Mouse (Mus musculus): ENCODE results near the gene Fahd1. TPM values are rescaled to one million over a fixed set of nuclear protein-coding genes. Genes with fewer than 3 reads are reported as not detected.
A peak's percentile ranks its signal among the peaks of the same experiment; 100 is the strongest.

Gene Fahd1
- polyA plus RNA-seq, 1 experiment from 2014 or later, result 17.1 TPM

DNA sequence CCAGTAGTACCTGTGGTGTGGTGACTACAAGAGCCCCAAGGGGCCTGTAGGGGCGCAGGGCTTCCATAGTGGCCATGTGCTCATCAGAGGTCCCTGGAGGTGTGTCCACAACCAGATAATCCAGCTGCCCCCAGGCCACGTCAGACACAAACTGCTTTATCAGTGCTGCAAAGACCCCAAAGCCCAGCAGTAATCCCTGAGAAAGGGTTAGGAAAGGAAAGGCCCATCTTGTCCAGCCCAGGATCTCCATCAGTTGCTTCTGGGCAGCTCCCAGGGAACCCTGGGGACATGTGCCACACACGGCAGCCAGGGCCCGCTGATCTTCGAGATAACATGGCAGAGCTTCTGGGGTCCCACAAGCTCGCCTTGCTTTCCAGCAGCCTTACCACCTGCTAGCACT lies 34.2 kb upstream of the Fahd1 start:
- DNase-seq, result no peak
- Histone ChIP-seq H3K36me3 (ENCODE audit: insufficient read depth) (peaks cover 28% of the 10 kb centered on the region), H3K4me1 (ENCODE audit: insufficient read depth) (peaks cover 13% of the 10 kb centered on the region), H3K27me3 (ENCODE audit: insufficient read depth, low read length) (no peaks in the 10 kb centered on the region), H3K9me3 (ENCODE audit: low read depth, low read length) (no peaks in the 10 kb centered on the region), H3K4me2 (no peak overlapping the region), H3K4me3 (ENCODE audit: low read depth, low read length) (no peak overlapping the region), H3K9ac (no peak overlapping the region), H3K27ac (ENCODE audit: low read depth) (no peak overlapping the region)
- no peak for TF ChIP-seq CTCF (IDR thresholded peaks at IDR 0.05; ENCODE audit: low read depth)
- ATAC-seq (ENCODE audit: insufficient read depth), result no peak
- 84% methylated on average over 6 of the region's 6 CpGs for WGBS

DNA sequence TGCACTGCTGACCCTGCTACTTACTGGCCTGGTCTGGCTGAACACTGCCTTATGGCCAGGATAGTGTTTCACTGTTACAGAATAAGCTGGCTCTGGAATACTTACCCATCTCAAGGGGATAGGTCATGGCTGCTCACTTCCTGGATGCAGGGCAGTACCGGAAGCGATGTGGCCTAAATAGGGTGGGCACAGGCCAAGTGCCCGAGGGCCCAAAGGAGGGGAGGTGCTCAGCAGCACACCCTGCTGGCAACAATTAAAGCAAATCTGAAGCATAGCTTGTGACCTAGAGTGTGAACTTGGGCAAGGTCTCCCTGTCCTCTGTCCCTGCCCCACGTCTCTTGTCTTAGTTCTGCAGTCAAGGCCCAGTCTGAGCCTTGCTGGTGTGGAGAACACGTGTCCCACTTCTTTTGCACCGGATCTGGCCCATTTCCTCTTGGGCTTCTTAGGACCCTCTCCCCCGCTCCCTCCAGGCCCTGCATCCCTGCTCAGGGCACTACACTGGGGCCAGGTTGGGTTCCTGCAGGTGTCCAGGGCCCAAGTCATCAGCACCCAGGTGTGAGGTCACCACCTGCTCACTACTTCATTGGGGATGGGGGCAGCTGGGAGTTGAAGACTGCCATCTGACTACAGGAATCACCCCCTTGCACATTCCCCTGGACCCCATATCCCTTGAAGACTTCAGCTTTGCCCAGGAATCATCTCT lies 31.7 kb upstream of the Fahd1 start:
- Histone ChIP-seq H3K4me3 (ENCODE audit: low read depth, low read length) (no peak overlapping the region), H3K27ac (ENCODE audit: low read depth) (no peak overlapping the region), H3K27me3 (ENCODE audit: insufficient read depth, low read length) (no peaks in the 10 kb centered on the region), H3K9ac (no peak overlapping the region), H3K36me3 (ENCODE audit: insufficient read depth) (peaks cover 17% of the 10 kb centered on the region; the same call in 1 of the 2 replicates), H3K4me1 (ENCODE audit: insufficient read depth) (0 out of 2 replicates have a peak, but pooled peaks cover 4% of the 10 kb centered on the region), H3K9me3 (ENCODE audit: low read depth, low read length) (no peaks in the 10 kb centered on the region), H3K4me2 (no peak overlapping the region)
- peak; percentile 69 for TF ChIP-seq CTCF (IDR thresholded peaks at IDR 0.05; ENCODE audit: low read depth)
- no peak for ATAC-seq (ENCODE audit: insufficient read depth)
- peak; percentile 50 for DNase-seq
- 45% methylated on average over 7 of the region's 7 CpGs for WGBS

DNA sequence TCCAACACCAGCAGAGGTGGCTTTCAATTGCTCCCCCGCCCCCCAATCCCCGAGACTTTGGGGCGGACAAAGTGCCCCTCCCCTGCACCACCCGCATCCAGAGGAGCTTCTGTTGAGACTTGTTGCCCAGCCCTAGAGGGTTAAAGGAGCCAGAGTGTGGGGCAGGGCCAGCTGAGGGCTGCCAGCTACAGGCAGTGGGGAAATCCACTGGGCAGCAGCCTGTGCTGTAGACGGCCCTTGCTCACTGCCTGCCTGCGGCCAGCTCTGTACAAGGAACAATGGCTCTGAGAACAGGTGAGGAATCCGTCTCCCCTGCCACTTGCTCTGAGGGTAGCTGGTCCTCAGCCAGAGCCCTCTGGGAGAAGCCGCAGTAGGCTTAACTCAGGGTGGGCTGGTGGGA lies 28.4 kb upstream of the Fahd1 start:
- Histone ChIP-seq H3K27ac (ENCODE audit: low read depth) (peak overlapping the region; percentile 54; the same call in 1 of the 2 replicates), H3K9ac (no peak overlapping the region), H3K36me3 (ENCODE audit: insufficient read depth) (peaks cover 15% of the 10 kb centered on the region; the same call in 1 of the 2 replicates), H3K4me2 (no peak overlapping the region), H3K4me3 (ENCODE audit: low read depth, low read length) (no peak overlapping the region), H3K9me3 (ENCODE audit: low read depth, low read length) (no peaks in the 10 kb centered on the region), H3K27me3 (ENCODE audit: insufficient read depth, low read length) (no peaks in the 10 kb centered on the region), H3K4me1 (ENCODE audit: insufficient read depth) (no peaks in the 10 kb centered on the region)
- ATAC-seq (ENCODE audit: insufficient read depth), result 0 out of 2 replicates have a peak, but pooled peaks have one; percentile 19
- no peak for DNase-seq
- 65% methylated on average over 8 of the region's 8 CpGs for WGBS
- no peak for TF ChIP-seq CTCF (IDR thresholded peaks at IDR 0.05; ENCODE audit: low read depth)

DNA sequence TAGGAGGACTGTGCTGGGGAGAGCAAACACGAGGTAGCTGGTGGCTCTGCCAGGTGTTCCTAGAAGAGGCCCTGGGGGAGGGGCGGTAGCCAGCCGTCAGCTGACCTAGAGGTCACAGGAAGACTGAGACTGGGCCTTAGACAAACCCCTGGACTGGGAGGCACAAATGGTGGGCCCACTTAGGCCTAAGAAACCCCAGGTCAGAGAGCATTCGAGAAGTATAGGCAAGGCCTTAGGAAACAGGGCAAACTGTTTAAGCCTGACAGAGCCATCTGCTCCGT lies 27.9 kb upstream of the Fahd1 start:
- no peak for DNase-seq
- H3K27ac ChIP-seq (ENCODE audit: low read depth), result peak overlapping the region; percentile 54
- no peak overlapping the region for H3K9ac ChIP-seq
- ATAC-seq (ENCODE audit: insufficient read depth), result 0 out of 2 replicates have a peak, but pooled peaks have one; percentile 26
- WGBS, result 26% methylated on average over 5 of the region's 5 CpGs
- no peak overlapping the region for H3K4me2 ChIP-seq
- no peaks in the 10 kb centered on the region for H3K27me3 ChIP-seq (ENCODE audit: insufficient read depth, low read length)
- peaks cover 10% of the 10 kb centered on the region; the same call in 1 of the 2 replicates for H3K36me3 ChIP-seq (ENCODE audit: insufficient read depth)
- no peak for TF ChIP-seq CTCF (IDR thresholded peaks at IDR 0.05; ENCODE audit: low read depth)
- no peak overlapping the region for H3K4me3 ChIP-seq (ENCODE audit: low read depth, low read length)
- no peaks in the 10 kb centered on the region for H3K9me3 ChIP-seq (ENCODE audit: low read depth, low read length)
- no peaks in the 10 kb centered on the region for H3K4me1 ChIP-seq (ENCODE audit: insufficient read depth)

DNA sequence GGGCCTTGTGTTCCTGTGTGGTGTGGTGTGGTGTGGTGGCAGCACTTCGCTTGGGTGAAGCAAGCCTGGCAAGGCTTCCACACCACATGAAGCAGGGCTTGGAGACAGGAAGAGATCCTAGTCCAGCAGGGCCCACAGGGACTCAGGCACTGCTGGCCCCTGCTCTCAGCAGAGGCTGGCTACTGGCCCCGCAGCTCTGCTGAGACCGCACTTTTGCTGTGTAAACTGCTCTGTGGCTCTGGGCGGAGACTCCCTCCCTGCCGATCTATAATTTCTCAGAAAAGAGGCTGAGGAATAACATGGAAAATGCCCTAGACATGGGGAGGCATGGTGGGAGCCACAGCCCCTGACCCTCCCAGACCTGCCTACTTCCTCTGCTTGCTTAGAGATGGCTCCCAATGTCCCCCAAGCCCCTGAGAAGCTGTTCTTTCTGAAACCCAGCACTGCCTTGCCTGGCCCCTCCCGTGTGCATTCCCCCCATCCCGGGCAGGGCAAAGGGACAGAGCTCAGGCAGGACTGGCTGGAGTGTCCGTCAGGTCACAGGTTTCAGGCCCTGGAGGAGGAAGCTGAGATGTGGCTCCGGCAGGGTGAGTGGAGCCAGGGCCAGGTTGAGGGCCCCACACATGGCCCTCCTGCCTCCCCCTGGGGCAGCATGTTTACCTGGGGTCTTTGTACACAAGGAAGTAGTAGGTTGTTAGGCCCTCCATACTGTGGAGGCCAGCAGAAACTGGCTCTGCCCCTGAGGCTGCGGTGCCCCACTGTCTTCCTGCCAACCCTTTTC lies 27.4 kb upstream of the Fahd1 start:
- no peak overlapping the region for H3K4me3 ChIP-seq (ENCODE audit: low read depth, low read length)
- peak overlapping the region; percentile 54 for H3K27ac ChIP-seq (ENCODE audit: low read depth)
- WGBS, result 43% methylated on average over 10 of the region's 10 CpGs
- no peaks in the 10 kb centered on the region for H3K4me1 ChIP-seq (ENCODE audit: insufficient read depth)
- no peak for TF ChIP-seq CTCF (IDR thresholded peaks at IDR 0.05; ENCODE audit: low read depth)
- peak overlapping the region; percentile 16 for H3K9ac ChIP-seq
- ATAC-seq (ENCODE audit: insufficient read depth), result no peak
- no peaks in the 10 kb centered on the region for H3K27me3 ChIP-seq (ENCODE audit: insufficient read depth, low read length)
- no peaks in the 10 kb centered on the region for H3K9me3 ChIP-seq (ENCODE audit: low read depth, low read length)
- 0 out of 2 replicates have a peak, but pooled peaks cover 5% of the 10 kb centered on the region for H3K36me3 ChIP-seq (ENCODE audit: insufficient read depth)
- no peak for DNase-seq
- no peak overlapping the region for H3K4me2 ChIP-seq

DNA sequence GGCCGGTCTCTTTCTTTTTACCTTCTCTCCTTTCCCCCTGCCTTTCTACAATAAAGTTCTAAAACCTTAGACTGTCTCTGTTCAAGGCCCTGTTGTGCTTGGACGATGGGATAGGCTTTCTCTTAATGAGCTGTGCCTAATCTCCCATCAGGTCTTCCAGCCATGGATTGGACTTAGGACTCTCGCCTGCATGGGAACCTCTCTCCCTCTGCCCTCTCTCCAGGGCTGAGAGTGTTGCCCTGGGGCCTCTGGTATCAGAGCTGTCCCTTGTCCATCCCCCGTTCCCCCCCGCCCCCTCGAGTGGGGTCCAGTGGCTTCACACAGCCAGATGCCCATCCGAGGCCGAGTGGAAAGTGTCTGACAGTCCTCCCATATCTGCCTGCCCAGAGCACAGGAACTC lies 24.8 kb upstream of the Fahd1 start:
- H3K27me3 ChIP-seq (ENCODE audit: insufficient read depth, low read length), result no peaks in the 10 kb centered on the region
- no peak overlapping the region for H3K4me3 ChIP-seq (ENCODE audit: low read depth, low read length)
- H3K4me2 ChIP-seq, result no peak overlapping the region
- WGBS, result 75% methylated on average over 8 of the region's 8 CpGs
- no peak for ATAC-seq (ENCODE audit: insufficient read depth)
- H3K9me3 ChIP-seq (ENCODE audit: low read depth, low read length), result no peaks in the 10 kb centered on the region
- no peaks in the 10 kb centered on the region for H3K36me3 ChIP-seq (ENCODE audit: insufficient read depth)
- no peak for DNase-seq
- H3K27ac ChIP-seq (ENCODE audit: low read depth), result no peak overlapping the region
- H3K9ac ChIP-seq, result no peak overlapping the region
- no peak for TF ChIP-seq CTCF (IDR thresholded peaks at IDR 0.05; ENCODE audit: low read depth)
- no peaks in the 10 kb centered on the region for H3K4me1 ChIP-seq (ENCODE audit: insufficient read depth)

DNA sequence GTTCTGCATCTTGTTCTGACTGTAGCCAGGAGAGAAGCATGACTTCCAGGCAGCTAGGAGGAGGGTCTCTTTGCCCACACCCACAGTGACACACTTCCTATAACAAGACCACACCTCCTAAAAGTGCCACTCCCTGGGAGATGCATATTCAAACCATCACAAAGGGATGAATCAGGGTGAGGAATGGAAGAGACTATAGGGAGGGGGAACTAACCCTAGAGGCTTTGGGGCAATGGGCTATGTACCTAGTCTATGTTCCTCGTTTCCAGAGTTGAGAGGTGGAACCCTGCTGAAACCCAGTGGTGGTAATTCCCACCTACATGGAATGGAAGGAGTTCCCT lies 24.2 kb upstream of the Fahd1 start:
- 31% methylated on average over 1 of the region's 1 CpGs for WGBS
- H3K9ac ChIP-seq, result no peak overlapping the region
- H3K36me3 ChIP-seq (ENCODE audit: insufficient read depth), result no peaks in the 10 kb centered on the region
- H3K27ac ChIP-seq (ENCODE audit: low read depth), result no peak overlapping the region
- no peaks in the 10 kb centered on the region for H3K9me3 ChIP-seq (ENCODE audit: low read depth, low read length)
- no peak overlapping the region for H3K4me2 ChIP-seq
- no peak for DNase-seq
- H3K4me1 ChIP-seq (ENCODE audit: insufficient read depth), result no peaks in the 10 kb centered on the region
- no peaks in the 10 kb centered on the region for H3K27me3 ChIP-seq (ENCODE audit: insufficient read depth, low read length)
- H3K4me3 ChIP-seq (ENCODE audit: low read depth, low read length), result no peak overlapping the region
- no peak for TF ChIP-seq CTCF (IDR thresholded peaks at IDR 0.05; ENCODE audit: low read depth)
- ATAC-seq (ENCODE audit: insufficient read depth), result no peak
